Mouse (Mus musculus): ENCODE measurements around the gene Col4a2.

The Col4a2 gene

DNA sequence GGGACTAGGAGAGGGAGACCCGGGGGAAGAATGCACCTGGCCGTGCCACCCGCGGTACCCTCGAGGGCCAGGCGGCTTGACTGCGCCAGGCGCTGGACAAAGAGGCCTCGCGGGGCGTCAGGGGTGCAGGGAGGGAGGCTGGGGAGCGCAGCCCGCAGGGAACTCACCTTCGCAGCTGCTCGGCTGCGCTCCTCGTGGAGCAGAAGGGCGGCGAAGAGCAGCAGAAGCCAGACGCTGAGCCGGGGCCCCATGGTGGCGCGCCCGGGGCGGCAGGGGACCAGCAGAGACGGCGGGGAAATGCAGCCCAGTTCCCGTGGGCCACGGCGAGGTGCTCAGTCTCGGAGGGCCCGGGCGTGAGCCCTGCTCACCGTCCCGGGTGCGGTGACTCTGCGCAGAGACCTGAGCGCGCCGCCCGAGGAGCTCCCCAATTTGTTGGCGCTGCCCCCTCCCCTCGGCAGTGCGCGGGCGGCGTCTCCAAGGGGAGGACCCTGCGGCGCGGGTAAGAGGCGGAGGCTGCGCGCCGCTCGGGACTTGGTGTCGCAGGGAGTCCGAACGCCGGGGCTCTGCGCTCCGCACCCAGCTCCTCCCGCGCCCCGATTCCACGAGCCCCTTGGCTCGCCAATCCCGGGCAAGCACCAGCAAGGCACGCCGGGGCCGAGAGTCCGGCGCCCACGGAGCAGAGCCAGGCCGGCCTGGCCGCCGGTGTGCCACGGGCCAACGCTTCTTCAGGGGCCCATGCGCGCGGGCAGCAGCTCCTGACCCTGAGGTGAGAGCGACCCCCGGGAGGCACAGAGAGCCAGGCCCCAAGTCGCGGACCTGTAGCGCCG is at the start of gene Col4a2, which contains the start of gene Col4a1:
Col4a2 (plus strand) TSS at position 457 of the 827 bp plus-strand sequence.
Col4a1 (minus strand) TSS at position 478 of the 827 bp plus-strand sequence.
- in situ Hi-C loops (cut with MboI) = no loop called here

DNA sequence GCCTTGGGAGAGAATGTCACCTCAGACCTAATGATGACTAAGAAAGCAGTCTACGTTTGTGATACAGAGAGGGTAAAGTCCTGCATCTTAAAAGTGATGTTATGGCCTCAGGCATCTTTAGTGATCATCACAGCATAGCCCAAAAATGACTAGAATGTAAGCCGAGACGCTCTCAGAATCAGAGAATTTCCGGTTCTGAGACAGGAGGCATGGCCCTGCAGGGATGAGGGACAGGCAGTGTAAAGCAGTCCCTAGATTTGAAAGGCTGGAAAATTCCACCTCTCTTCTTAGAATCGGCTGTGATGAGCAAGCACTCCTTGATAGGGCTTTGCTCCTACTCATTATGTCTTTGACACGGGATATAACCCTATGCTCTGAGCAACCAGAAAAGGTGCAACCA is 48.8 kb upstream of the Col4a2 start:
- in situ Hi-C loops (cut with MboI) = no loop called here

DNA sequence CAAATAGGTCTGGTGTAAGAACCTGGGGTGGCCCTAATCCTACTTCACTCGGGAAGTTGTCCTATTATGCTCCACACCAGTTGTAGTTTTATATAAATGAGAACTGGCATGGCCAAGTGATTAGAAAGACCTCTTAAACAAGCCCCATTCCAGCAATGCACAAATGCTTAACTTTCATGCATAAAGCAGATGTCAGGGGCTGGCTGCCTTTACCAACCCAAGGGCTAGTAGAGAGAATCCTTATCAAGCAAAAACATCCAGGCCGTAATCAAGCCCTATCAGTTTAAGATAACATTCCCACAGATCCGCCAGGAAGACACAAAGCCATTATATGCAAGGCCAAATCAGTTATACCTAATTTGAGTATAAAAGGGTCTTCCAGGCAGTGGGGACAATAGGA is 46.6 kb upstream of the Col4a2 start:
- in situ Hi-C loops (cut with MboI) = no loop called here

DNA sequence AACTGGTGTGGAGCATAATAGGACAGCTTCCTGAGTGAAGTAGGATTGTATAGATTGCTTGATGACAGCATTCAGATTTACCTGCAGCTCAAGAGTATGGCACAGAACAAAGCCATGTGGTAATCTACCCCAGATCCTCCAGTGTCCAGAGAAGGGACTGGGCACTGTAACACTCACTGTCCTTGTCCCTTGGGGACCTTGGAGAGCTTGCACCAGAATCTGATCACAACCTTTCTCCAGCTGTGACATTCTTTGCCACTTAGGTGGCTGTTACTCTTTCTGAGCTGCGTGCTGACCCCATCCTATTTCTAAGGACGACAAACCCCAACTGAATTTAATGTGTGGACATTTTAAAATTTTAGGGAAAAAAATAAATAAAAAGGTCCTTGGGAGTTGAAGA is 46.1 kb upstream of the Col4a2 start:
- in situ Hi-C loops (cut with MboI) = no loop called here

DNA sequence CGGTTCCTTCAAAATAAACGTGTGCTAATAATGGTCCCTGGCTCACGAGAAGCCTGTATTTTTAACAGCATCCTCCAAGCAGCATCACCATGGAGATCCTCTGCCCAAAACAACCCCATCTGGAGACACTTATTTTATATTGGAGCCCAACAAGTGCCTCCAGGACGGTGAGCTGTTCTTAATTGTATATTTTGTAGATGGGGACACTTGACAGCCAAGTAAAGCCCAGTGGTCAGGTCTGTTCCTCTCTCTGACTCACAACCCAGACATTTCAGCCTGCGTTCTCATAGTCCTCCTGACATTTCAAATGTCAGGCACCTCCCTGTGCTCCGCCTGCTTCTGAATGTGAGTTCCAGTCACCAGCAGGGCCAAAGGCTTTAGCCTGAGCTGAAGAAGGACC is 43.9 kb upstream of the Col4a2 start:
- in situ Hi-C loops (cut with MboI) = no loop called here

DNA sequence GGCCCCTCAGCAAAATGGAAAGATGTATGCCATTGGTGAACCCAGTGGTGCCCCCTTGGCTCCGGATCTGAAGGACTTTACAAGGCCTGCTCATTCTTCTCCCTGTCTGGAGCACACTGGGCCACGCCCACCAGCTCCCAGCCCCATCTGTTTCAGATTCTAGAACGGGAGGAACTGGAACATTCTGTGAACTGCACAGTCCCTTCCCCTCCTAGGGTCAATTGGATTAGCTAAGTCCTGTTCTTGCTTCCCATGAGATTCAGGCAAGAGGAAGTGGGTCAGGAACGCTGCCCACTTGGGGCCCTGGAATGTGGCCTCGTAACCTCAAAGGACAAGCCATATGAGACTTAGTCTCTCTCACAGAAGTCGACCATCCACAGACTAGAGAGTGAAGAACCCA is 41.8 kb upstream of the Col4a2 start:
- in situ Hi-C loops (cut with MboI) = no loop called here

DNA sequence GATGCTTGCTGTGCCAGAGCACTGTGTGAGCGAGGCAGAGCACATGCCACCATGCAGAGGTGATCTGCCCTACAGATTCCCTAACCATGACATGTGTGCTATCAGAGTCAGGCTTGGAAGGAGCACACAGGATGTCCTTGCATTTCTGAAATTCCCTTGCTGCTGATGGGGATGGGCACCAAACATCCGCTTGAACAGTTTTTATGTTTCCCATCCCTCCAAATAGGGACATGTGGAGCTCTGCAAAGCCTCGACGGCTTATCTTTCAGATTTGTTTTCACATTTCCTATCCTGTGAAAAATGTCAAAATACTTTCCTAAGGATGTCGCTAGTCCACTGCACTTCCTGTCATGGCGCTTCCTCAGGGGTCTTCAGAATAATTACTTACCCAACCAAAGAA is 40.4 kb upstream of the Col4a2 start:
- in situ Hi-C loops (cut with MboI) = no loop called here

DNA sequence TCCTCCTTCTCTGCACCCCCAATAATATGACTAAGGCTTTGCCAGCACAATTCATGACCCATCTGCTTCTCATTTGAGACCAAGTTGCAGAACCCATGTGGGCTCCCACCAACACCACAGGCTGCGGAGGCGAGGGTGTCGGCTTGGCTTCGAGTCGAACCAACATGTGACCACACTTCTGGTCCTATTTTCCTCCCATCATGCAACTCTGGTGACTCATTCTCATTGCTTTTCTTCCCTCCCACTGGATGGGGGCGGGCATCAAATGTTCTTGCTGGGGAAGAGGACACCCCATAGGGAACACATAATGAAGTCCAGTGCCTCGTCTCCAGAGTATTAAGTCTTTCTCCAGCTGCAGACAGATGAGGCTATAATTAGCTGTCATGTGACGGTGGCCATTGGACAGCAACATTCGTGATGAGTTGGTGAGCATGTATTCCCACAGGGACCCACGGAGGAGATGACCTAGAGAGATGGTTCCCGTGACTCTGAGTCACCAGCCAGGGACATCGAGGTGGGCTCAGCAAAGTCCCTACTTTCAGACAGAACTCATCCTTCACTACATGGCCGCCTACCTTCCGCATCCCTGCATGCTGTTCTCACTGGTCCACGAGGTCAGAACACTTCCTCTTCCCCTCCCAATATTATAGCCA is 39.0 kb upstream of the Col4a2 start:
- in situ Hi-C loops (cut with MboI) = no loop called here

DNA sequence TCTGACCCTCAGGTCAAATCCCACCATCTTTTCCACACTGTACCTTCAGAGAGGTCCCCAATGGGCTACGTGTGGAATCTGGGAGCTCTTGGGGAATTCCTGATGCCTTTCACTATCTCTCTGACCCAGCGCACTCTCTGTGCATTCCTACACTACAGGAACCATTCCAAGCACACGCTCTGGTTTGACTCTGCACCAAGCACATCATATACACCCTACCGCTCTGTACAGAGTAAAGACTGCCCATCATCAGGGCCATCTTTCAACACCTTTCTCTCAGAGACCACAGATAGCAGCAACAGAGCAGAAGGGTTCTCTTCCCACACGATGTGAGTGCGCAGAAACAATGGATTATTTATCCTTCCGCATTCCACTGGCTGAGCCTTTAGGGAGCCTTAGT is 38.2 kb upstream of the Col4a2 start:
- in situ Hi-C loops (cut with MboI) = no loop called here

DNA sequence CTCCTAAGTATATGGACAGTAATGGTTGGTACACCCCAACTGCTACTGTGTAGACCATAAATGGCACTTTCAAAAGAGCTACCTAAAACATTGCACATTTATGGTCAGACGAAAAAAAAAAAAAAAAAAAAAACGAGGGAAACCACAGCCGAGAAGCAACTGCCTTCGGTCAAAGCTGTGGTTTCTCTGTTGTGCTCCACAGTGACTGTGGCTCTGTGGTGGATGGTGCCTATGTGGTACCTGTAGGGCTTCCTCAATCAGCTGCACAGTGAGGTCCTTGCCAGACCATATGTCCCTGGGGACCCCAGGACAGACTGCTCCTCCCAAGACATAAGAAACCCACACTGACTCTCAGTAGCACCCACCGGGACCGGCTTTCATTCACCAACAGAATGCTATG is 36.3 kb upstream of the Col4a2 start:
- in situ Hi-C loops (cut with MboI) = no loop called here

DNA sequence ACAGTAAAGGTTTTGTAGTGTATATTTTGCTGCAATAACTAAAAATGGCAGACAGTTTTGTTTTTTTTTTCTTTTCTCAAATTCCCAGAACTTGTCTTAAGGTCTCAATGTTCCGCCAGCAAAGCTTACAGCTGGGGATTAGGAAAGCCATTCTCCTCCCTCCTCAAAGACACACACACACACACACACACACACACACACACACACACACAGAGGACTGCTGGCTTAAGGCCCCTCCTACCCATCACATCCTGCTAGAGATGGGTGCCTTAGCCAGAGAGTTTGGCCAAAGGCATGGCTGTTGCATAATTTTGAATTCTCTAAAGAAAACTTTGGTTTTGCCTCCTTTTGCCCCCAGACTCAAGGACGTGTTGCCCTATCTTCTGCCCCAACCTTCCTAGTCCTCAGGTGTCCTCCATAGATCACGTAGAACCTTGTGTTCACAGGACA is 35.0 kb upstream of the Col4a2 start:
- in situ Hi-C loops (cut with MboI) = no loop called here

DNA sequence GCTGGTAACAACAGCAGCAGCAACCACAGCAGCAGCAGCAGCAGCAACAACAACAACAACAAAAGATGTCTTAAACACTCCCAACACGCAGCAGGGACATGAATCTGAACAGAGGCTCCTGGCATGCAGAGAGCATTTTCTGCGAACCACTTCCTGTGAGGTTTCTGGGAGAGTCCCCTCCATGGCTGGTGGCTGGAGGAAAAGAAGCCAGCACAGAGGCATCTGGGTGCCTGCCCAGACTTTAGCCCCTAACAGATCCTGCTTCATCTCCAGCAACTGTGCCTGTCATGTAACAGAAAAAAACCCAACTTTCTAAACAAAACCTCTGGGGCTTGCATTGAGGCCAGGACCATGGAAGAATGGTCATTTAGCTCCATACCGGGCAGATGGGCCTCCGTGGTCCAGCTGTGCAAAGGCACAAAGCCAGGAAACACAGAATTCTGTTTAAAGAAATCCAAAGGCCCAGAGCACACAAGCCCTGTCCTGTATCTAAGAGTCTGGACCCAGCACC is 34.4 kb upstream of the Col4a2 start:
- in situ Hi-C loops (cut with MboI) = no loop called here

DNA sequence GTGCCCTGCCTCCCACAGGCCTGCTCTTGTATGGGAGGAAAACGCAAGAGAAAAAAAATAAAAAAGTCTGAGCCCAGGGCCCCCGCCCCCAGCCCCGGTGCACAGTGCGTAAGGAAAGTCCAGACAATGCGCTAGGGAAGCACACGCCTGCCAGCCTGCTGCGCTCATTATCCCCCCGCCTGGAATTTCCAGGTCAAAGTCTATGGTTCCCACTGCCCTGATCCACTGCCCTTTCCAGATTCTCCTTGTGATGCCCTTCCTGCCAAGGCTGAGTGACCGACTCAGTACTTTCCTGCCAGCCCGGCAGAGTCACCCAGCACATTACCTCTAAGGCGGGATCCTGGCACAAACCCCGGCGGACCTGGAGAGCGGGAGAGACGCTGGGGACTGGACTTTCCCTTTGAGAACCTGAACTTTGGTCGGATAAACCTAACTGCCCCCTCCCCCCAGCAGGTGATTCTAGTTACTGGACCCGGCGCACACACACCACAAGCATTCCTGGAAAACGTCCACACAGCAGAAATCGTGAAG is 33.2 kb upstream of the Col4a2 start:
- in situ Hi-C loops (cut with MboI) = no loop called here

DNA sequence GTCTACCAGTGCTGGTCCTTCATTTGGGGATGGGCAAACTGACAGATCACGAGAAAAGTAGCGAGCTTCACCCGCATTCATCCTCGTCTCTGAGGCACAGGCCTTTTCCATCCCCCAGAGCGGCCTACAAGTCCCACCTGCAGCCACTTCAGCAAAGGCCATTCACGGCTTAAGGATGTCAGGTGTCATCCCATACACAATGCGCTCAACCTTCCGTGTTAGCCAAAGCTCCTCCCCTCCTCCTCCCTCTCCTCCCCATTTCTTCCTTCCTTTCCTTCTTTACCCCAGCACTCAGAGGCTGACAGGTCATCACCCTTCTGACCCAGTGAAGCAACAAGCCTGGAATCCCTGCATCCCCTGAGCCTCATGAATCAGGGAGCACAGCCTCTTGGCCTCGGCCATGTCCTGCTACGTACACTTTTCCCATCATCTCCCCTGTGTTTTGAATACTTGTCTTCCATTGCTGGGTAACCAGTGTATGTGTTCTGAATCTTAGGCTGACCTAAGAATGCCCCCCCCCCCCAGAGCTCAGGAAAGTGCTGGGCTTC is 31.8 kb upstream of the Col4a2 start:
- in situ Hi-C loops (cut with MboI) = no loop called here

DNA sequence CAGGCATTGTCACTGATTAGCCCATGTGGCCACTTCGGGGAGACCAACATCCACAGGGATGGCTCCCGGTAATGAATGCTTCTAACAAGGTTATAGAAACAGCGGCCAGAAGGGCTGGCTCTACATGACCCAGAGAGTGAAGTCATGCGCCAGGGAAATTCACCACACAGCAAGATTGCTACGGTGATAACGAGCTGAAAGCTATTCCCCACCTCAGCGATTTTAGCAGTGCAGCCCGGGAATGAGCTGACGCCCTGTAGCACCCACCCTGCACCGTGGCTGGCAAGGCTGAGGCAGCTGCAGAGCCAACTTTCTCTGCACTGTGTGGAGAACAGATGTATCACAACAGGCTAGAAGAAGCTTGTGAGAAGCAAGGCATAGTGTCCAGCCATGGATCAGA is 30.5 kb upstream of the Col4a2 start:
- in situ Hi-C loops (cut with MboI) = no loop called here

DNA sequence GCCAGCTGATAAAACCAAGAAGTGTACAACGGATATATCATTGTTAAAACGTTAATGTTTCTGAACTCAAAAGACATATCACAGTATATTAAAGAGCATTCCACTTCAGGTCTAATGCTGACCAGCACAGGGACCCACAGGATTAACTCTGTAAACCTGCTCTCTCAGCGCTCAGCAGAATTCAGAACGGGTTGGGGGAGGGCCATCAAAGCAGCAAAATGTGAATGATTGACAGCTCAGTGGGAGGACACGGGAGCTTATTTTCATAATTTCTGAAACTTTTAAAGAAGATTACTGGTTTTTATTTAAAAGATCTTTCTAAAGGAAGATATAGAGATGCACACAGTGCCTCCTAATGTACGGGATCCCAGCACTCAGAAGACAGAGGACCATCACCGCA is 29.9 kb upstream of the Col4a2 start:
- in situ Hi-C loops (cut with MboI) = no loop called here

DNA sequence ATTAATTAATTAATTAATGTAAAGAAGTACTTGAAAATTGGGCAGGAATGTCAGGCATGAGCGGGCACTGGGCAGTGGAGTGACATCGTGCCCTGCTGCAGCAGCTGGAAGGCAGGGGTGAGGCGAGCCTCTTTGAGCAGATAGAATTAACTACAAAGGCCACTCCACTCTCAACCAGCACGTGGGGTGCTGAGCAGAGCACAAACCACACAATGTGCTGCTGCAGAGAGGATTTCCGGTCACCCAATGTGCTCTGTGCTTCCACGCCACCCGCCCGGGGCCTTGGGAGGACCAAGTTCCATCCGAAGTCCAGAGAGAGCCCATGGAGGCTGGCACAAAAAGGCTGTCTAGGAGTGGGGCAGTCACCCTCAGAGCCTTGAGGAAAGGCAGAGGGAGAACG is 29.4 kb upstream of the Col4a2 start:
- in situ Hi-C loops (cut with MboI) = no loop called here

DNA sequence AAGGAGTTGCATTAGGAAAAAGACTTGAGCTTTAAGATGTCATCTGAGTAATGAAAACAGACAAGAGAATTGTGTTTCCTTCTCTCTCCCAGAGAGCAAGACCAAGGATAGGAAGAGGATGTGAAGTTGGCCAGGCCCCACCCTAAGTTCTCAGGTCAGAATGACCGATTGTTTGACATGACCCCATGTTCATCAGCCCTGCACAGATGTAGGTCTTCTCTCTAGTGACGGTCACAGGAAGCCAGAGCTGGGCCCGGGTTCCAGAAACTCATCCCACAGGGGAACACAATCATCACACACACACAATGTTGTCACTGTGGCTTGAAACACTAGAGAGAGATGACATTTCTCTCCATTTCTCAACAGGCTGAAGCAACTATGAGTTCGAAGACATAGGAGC is 27.2 kb upstream of the Col4a2 start:
- in situ Hi-C loops (cut with MboI) = no loop called here

DNA sequence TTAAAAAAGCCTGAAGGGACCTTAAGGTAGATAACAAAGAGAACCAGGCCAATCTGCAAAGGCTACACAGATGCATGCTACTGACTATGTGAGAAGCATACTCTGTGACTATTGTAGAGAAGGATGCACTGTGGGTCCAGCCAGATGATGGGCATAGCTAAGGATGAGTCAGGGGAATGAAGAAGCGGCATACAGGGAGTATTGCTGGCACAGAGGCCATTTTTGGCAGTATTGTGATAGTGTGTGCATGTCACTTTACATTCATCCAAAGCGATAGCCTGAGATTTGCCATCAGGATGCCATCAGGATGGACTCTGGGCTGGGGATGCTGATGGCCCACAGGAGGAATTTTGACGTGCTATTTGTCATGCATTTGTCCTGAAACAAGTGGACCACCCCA is 25.5 kb upstream of the Col4a2 start:
- in situ Hi-C loops (cut with MboI) = no loop called here

DNA sequence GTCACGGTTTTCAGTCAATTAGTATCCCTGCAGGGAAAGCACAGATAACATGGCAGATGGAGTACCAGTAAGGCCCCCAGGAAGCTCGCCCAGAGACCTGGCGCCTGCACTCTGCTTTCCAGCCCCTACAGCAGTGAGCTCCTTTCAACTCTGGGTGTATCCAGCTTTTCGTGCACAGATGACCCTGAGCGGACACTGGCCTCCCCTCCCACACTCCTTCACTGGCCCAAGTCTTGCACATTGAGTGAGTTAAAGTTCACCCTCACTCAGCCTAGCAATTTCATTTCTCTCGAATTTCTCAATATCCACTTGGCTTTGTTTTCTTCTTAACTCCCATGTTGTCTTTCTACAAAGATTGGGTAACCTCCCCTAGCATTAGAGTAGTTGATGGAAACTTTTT is 24.3 kb upstream of the Col4a2 start:
- in situ Hi-C loops (cut with MboI) = no loop called here

DNA sequence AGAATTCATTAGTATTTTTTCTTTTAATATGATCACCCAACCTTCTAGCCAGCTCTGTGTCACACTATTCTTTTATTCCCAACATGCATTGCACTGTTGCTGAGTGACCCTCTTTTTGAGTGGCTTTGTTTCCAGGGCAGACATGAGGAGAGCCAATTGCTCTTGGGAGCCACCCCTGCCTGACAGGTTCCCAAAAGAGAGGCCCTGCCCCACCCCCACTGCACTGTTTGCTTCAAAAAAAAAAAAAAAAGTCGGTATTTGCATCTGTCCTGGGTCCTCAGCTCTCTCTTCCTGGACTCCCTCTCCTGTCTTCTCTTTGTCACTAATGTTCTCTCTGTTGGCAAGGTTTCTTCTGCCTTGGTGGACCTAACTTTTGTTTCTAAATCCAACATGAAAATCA is 22.1 kb upstream of the Col4a2 start:
- in situ Hi-C loops (cut with MboI) = no loop called here

DNA sequence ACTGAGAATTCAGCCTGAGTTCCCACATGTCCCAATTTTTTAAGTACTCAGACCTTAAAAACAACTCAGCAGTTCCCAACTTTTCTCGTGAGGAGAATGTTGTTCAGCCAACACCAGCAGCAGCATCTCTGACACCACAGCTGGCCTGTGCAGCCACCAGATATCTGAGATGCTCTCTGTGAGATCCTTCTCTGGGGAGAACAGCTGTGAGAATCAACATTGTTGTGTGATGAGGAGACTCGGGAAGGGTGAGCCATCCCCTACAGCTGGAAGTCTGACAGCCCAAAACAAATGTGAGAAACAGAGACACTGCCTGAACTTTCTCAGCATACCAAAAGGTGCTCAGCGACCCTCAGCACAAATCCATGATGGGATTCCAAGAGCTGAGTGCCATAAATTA is 20.0 kb upstream of the Col4a2 start:
- in situ Hi-C loops (cut with MboI) = no loop called here

Measured in mature B cell (primary cell).